Mouse (Mus musculus): ENCODE data around the gene Whrn.

GRCm38 (mm10) chr4:63443101-63443500 is 52.7 kb downstream of the Whrn start:
- TF ChIP-seq CTCF (IDR thresholded peaks at IDR 0.05; ENCODE audit: insufficient read depth, low read length) (no peak), POLR2A (IDR thresholded peaks at IDR 0.05; ENCODE audit: borderline replicate concordance, extremely low read depth, low read depth, low read length) (no peak)
